Mouse (Mus musculus) kidney, adult 2 months (tissue): ENCODE data around the gene Rtl1.

Source experiments
- CTCF ChIP-seq: fragments of 200-500 bp; conservative IDR thresholded peaks from 2 replicates; pipeline ENCODE4 v1.5.1; 2011; ENCODE audit warnings: low read depth, mild to moderate bottlenecking, control low read depth, low read length, moderate library complexity, mixed read lengths; ENCODE audit not compliant: insufficient read depth, insufficient read length
- POLR2A ChIP-seq: fragments of 200-500 bp; IDR thresholded peaks from one replicate; pipeline ENCODE4 v1.6.1; 2011; ENCODE audit warnings: low read depth, low read length, control low read depth

DNA sequence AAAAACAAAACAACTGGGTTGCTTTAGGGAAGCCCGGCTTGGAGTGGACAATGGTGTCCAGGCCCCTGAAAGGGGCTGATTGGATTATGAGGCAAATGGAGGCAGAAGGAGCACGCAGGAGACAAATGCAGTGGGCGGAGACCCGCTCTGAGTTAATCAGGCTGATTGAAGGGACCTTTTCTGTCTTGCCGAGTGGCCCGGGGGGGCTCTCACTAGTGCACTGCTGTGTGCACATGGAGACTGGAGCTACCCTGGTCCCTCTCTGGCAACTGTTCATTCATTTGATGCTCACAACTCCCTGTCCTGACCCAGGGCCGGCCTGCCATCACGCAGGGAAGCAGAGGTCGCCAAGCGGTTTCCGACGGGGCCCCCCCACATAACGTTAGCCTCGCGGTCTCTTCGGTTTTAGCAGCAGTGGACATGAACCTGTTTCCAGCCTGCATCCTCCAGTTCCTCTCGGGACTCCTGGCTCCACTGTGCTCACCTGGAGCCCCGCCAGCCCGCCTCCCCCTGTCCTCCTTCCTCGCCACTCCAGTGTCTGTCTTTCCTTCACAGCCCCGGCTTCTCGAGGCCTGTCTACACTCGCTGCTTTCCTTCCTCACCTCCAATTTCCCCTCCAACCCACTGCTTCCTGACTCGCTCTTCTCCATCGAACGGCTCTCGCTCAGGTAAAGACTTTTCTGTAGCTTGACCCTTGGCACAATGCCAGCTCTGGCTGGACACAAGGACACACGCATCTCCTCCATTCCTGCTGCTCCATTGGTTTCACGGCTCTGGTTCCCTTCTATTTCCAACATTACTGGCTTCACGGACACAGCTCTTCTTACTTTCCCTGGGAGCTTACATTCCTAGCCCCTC lies 54.0 kb downstream of the Rtl1 start:
- TF ChIP-seq CTCF (no peak), POLR2A (no peak)
